Mouse (Mus musculus) small intestine, adult 2 months (tissue): ENCODE data around the gene Exoc6.

Source experiments
- CTCF ChIP-seq: fragments of 200-500 bp; IDR thresholded peaks from 2 replicates; pipeline ENCODE4 v1.5.1; 2012; ENCODE audit warnings: low read depth, mild to moderate bottlenecking, control low read depth, inconsistent platforms, low read length, moderate library complexity, mixed read lengths; ENCODE audit not compliant: insufficient replicate concordance, insufficient read length; ENCODE audit errors: extremely low read depth
- POLR2A ChIP-seq: fragments of 200-500 bp; IDR thresholded peaks from 2 replicates; pipeline ENCODE4 v1.6.1; 2012; ENCODE audit warnings: low read depth, mild to moderate bottlenecking, control low read depth, inconsistent platforms, low read length, moderate library complexity

DNA sequence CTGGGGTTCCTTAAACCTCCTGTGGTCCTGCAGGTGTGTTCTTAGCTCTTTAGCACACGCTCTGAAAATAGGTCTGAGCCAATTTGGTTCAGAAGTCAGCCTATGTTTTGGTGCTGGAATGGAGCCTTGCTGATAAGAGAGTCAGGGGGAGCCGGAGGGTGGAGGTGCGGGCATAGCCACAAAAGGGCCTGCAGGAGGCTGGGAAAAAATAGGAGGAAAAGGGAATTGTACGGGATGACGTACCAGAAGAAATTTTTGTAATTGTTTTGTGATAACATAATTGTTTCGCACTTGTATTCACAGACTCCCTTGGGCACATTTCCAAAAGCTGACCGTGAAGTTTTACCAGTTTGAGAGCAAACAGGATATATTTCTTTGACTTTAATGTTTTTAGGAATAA lies 10.0 kb upstream of the Exoc6 start:
- TF ChIP-seq CTCF (no peak), POLR2A (no peak)
